Mouse (Mus musculus) kidney, adult 18-20 months (tissue): Measurements from ENCODE around the gene Bcar1.
A peak's percentile ranks its signal among the peaks of the same experiment; 100 is the strongest.

Experiments used
- DNase-seq: peaks from one replicate; pipeline ENCODE4 v3.0.0; 2021

Gene Bcar1

GRCm38 (mm10) chr8:111736321-111736720, 7.3 kb downstream of the Bcar1 start:
- DNase-seq, result peak; percentile 7

- DNase-seq, result no peak
These were observed 7.8 kb downstream of the Bcar1 start for GRCm38 (mm10) chr8:111735791-111736190.

- peak; percentile 60 for DNase-seq
These were observed 8.3 kb downstream of the Bcar1 start for GRCm38 (mm10) chr8:111735335-111735761.

- DNase-seq, result peak; percentile 47
These were observed 9.2 kb downstream of the Bcar1 start for GRCm38 (mm10) chr8:111734244-111734960.

- DNase-seq, result peak; percentile 32
These were observed 9.9 kb downstream of the Bcar1 start for GRCm38 (mm10) chr8:111733581-111734243.

- DNase-seq, result peak; percentile 56
These were observed 11.1 kb downstream of the Bcar1 start for GRCm38 (mm10) chr8:111732406-111733085.

- peak; percentile 99 for DNase-seq
These were observed 11.6 kb downstream of the Bcar1 start for GRCm38 (mm10) chr8:111732004-111732403.

- DNase-seq, result peak; percentile 68
These were observed 12.2 kb downstream of the Bcar1 start for GRCm38 (mm10) chr8:111731231-111731977.

GRCm38 (mm10) chr8:111729233-111730170, 14.1 kb downstream of the Bcar1 start:
- peak; percentile 75 for DNase-seq

GRCm38 (mm10) chr8:111728481-111728880, 15.1 kb downstream of the Bcar1 start:
- DNase-seq, result no peak

- DNase-seq, result no peak
These were observed 16.1 kb downstream of the Bcar1 start for GRCm38 (mm10) chr8:111727553-111727952.

- peak; percentile 88 for DNase-seq
These were observed 17.3 kb downstream of the Bcar1 start for GRCm38 (mm10) chr8:111726102-111726900.

- no peak for DNase-seq
These were observed 18.3 kb downstream of the Bcar1 start for GRCm38 (mm10) chr8:111725341-111725740.

GRCm38 (mm10) chr8:111720115-111720544, 23.5 kb downstream of the Bcar1 start:
- DNase-seq, result no peak

GRCm38 (mm10) chr8:111718937-111719336, 24.7 kb downstream of the Bcar1 start:
- peak; percentile 19 for DNase-seq

- DNase-seq, result peak; percentile 38
These were observed 25.7 kb downstream of the Bcar1 start for GRCm38 (mm10) chr8:111717866-111718265.

GRCm38 (mm10) chr8:111717488-111717792, 26.2 kb downstream of the Bcar1 start:
- no peak for DNase-seq

GRCm38 (mm10) chr8:111716603-111717487, 26.8 kb downstream of the Bcar1 start:
- DNase-seq, result peak; percentile 21

- no peak for DNase-seq
These were observed 28.1 kb downstream of the Bcar1 start for GRCm38 (mm10) chr8:111715514-111715913.

GRCm38 (mm10) chr8:111714295-111714694, 29.3 kb downstream of the Bcar1 start:
- no peak for DNase-seq
